Mouse (Mus musculus) monocyte, adult 5-6 weeks (primary cell): Measurements from ENCODE around the gene Klhl11. TPM values are rescaled to one million over a fixed set of nuclear protein-coding genes. Genes with fewer than 3 reads are reported as not detected.

Experiments used
- ATAC-seq: fragments of 153-309, 156-312 bp; replicated peaks from 2 replicates; pipeline ENCODE4 v1.8.0; 2017; ENCODE audit warnings: mild to moderate bottlenecking; ENCODE audit not compliant: low TSS enrichment, insufficient number of reproducible peaks, severe bottlenecking, poor library complexity, low FRiP score
- total RNA-seq: library from RNA; stranded (forward); fragments of 200-1000, 200-491, 200-594 nt; gene quantifications from 3 replicates; pipeline ENCODE4 v1.2.3, GENCODE M21; 2017

The Klhl11 gene
- total RNA-seq, 1 experiment from 2014 or later = 28.5 TPM

DNA sequence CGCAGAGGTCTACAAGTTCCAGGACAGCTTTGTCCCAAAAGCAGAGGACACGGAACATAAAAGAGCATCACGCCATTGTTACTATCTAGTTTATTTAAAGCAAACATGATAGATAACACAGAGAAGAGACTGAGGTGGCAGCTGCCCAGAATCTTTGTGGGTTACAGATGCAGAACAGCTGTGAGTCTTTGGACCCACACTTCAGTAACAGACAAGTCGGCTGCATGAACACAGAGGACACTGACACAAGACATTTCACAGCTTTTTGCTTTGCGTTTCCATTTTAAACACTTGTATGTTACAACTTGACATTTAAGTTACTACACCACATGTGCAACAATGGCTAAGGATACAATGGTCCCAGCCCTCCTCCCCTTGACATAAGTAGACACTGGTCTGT is 3.7 kb upstream of the Klhl11 start:
- no peak for ATAC-seq

DNA sequence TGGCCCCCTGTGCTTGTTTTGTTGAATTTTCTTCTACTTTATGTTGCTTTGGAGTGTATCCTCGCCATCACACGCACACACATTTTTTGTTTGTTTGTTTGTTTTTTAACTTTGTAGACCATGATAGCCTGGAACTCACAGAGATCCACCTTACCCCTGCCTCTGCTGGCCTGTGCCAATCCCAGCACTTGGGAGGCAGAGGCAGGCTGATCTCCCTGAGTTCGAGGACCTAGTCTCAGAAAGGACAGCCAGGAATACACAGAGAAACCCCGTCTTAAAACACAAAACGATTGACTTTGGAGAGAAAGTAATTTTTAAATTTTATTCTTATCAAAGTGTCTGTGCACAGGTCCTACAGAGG is 374 bp upstream of the Klhl11 start:
- 0 out of 2 replicates have a peak, but pooled peaks have one; percentile 2 for ATAC-seq

DNA sequence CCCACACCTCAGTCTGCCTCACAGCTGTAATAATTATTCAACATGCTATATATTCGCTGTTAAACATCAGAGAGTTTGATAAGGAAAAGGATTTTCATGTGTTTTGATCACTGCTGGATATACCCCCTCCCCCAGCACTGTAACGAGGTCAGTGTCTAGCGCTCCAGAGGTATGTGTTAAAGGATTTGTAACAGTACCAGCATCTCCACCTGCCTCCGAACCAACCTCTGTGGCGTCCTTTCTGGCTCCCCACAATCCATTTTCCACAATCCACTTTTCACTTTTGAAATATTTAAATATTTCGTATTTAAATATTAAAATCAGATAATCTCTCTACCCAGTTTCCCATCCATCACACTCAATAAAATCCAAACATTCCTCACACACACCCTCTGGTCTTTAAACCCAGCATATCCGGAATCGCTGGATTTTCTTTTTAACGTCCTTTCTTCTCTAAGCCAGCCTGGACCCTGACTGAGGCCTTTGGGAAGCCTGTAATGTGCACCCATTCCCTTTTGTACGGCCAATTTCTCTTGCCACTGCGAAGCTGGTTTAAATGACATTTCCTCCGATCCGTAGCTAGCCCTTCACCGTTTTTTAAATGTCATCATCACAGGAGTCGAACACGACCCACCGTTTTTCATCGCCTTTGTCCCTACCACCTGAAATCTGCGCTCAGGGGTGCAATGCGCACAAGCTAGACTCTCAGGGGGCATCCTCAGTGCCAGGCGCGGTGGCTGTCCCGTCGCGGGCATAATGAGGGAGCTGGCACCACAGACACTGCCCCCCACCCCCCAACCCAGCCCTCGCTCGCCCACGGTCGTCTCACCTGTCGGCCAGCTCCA is 967 bp downstream of the Klhl11 start:
- ATAC-seq = no peak

DNA sequence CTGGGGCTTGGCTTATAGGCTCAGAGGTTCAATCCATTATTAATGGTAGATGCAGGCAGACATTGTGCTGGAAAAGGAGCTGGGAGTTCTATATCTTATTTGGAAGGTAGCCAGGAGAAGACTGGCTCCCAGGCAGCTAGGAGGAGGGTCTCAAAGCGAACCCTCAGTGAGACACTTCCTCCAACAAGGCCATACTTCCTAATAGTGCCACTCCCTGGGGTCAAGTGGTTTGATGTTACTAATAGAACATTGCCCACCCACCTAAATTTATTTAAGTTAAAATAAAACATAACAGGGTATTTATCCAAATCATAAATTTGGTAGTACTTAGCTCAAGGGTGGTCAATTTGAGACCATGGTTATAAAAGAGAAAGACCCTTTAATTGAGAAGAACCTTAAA is 6.7 kb downstream of the Klhl11 start:
- no peak for ATAC-seq

DNA sequence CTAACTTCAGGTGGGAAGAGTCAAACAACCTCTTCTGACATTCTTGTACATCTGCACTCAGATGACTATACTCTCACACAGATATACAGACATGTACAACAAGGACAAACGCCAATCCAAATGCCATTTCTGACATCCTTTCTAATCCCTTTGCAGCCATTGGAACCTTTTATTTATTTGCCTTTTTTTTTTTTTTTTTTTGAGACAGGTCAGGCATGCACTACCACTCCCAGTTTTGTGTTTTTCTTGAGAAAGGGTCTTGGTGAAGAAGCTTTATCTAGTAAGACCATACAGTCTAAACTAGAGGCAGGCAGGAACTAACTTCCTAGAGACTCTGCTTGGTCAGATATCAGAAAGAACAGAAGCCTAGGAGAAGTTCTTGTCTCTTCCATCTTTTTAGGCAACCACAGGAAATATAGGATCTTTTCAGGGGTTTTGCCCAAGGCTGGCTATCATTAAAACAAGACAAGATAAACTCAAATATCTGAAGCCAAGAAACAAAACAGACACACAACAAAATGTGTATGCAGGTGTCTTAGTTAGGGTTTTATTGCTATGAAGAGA is 7.2 kb downstream of the Klhl11 start:
- no peak for ATAC-seq

DNA sequence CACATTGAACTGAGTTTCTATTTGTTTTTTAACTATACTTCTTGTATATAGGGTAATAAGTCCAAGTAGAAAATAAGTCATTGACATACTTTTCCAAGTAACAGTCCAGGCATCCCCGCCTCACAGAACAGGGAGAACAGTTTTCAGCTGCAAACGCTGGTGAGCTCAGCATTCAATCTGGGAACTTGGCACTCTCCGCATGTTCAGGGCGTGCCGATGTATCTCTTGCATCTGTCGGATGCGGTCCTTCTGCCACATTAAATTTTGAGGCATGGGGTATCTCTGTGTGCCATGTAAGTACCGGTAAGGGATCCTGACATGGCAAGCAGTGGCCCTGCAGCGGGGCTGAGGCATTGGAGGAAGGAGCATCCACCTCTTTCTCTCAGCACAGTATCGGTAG is 9.8 kb downstream of the Klhl11 start:
- no peak for ATAC-seq

DNA sequence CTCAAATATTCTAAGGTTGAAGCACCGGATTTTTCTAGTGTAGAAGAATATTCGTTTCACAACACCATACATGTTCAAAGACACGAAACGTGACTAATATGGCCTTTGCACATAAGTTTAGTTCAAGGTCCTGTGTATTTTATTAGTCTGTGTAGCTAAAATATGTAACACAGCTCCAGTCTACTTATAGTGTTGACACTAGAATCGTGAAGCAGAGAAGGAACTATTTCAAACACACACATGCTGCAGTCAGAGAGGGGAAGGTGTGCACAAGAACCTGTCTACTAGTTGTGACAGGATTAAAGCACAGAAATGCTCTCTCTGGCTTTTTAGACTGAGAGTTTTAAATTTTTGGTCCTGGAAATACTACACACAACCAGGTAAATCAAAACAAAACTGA is 14.8 kb downstream of the Klhl11 start:
- no peak for ATAC-seq

DNA sequence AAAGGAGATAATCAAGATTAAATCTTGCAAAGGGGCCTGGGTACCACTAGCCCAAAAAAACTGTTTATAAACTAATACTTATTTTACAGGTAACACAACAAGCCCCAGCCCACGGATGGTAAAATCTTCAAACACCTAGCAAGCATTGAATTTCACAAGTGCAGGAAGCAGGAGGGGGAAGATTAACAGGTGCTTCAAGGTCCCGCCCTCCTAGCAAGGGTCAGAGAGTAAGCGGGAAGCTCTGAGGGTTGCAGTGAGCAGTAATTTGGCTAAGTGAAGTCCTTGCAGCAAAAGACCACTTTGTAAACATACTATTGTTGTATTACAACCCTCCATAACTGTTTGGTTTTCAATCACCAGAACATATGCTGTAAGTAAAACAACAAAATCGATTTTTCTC is 15.3 kb downstream of the Klhl11 start:
- no peak for ATAC-seq

DNA sequence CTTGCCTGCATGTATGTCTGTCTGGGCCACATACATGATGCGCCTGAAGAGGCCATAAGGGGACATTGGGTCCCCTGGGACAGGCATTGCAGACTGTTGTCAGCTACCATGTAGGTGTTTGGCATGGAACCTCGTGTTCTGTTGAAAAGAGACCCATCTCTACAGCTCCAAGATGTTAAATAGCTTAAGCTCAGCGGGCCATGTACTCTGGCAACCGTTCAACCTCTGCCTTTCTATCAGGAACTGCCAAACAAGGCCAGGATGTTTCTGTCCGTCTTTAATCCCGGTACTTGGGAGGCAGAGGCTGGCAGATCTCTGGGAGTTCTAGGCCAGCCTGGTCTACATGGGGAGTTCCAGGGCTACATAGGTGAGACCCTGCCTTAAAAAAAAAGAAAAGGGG is 29.9 kb downstream of the Klhl11 start:
- ATAC-seq = no peak

DNA sequence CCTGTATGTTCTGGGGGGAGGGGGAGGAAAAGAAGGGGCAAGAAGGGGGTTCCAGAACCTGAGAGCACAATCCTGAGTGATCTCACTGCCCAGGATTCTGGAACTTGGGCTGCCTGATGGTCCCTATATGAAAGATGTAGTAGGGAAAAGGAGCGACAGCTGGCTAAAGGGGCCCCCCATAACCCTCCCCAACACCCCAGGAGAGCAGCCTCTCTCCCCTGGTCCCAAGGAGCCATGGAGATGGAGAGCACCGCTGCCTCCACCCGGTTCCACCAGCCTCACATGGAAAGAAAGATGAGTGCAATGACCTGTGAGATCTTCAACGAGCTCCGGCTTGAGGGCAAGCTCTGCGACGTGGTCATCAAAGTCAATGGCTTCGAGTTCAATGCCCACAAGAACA is 30.7 kb downstream of the Klhl11 start, which contains the start of the genes Nt5c3b and Klhl10:
Gene Nt5c3b (minus strand): TSS at position 12 of the 400 bp plus-strand sequence.
Gene Klhl10 (plus strand): TSS at position 121 of the 400 bp plus-strand sequence.
- ATAC-seq = no peak

DNA sequence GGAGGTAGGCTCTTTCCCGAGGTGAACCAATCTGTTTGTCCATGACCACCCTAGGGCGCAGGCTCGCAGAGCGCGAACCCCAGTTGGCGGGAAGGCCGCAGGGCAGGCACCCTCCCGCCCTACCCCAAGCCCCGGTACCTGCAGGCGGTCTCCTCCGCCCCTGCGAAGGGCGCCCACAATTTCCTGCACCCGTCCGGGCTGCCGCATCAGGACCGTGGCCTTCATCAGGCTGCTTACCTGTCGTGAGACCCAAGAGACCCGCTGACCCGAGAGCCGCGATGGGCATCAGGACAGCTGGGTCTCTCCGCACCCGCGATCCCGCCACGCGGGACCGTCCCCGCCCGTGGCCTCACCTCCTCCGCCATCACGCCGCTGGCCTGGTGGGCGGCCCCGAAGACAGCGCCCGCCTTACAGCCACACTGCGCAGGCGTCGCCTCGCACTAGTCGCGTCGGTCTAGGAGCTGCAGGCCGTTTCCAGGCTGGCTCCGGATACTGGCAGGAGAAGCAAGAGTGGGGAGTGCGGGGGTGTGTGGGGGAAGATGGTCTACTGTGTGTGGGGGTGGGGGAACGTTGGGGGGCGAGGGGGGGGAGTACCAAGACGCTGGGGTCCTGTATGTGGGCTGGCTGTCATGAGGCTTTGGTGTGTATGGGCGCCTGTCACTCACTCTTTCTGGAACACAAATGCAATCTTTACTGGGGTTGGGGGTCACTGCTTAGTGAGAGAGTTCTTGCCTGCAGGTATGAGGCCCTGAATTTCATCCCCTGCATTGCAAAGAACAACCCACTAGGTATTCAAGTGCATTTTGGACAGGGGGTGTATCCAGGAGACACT is 31.6 kb downstream of the Klhl11 start:
- peak; percentile 86 for ATAC-seq

DNA sequence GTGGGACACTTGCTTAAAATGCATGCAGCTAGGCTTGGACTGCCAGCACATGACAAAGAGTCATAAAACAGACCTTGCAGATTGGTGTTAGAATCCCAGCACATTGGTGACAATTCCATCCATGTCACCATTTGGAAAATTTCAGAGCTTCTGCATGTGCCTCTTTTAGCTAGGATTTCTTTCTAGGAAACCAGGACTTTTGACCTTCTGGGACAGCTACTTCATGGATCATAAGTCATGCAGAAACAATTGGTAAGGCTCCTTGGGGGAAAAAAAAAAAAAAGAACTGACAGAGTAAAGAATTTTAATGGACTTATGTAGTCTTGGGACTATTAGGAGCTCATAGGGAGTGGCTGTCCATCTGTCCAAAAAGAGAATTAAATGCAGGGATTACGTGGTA is 34.6 kb downstream of the Klhl11 start:
- no peak for ATAC-seq

DNA sequence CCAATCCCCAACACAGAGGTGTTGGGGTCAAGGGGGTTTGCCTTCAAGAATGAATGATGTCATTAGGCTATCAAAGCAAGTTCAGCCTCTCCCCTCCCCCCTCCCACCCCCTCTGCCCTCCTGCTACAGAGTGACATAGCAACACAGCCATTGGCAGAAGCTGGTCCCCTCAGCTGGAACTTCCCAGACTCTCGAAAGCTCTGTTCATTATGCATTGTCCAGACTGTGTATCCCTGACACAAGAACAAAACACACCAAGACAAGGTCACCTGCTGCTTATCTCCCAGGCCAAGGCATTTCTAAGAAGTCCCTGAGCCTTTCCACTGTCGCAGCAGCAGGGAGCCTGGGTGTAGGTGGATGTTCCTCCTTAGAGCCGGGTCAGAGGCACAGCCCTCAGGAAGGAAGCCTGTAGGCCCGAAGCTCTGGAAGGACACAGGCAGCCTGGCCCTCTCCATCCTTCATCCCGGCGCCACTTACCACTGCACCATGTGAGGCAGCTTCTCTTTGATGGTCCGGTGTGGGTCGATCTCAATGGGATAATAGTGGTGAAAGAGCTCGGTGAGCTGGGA is 36.8 kb downstream of the Klhl11 start:
- ATAC-seq = no peak

DNA sequence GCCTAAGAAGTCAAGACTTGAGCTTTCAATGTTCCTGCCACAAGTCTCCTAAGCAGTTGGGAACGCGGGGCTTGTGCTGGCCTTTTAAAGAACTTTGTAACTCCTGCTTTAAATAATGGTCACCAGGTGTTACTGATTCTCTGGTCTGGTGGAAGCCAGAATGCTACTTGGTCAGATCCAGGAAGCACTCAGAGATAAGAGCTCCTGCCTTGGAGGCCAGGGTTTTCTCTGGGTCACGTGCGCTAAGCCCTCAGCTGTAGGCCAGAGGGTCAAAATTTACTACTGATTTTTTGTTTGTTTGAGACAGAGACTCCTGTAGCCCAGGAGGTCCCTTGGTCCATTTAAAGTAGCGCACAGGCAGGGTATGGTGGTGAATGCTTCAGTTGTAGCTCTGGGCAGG is 40.5 kb downstream of the Klhl11 start:
- ATAC-seq = no peak

DNA sequence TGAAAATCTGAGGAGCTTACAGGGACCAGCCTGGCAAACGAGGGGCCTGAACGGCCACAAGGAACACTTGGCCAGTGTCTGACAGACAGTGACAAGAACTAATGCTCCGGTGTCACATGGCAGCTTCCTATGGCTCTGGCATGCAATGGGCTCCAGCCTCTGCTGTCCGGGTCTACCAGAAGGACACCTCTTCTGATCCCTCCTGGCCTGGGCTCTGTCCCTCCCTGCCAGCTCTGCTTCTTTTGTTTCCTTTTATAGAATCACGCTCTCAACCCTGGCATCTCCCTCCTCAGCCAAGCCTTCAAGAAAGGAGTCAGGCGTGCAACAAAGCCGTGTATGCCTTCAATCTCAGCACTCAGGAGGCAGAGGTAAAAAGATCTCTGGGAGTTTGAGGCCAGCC is 42.5 kb downstream of the Klhl11 start:
- no peak for ATAC-seq

DNA sequence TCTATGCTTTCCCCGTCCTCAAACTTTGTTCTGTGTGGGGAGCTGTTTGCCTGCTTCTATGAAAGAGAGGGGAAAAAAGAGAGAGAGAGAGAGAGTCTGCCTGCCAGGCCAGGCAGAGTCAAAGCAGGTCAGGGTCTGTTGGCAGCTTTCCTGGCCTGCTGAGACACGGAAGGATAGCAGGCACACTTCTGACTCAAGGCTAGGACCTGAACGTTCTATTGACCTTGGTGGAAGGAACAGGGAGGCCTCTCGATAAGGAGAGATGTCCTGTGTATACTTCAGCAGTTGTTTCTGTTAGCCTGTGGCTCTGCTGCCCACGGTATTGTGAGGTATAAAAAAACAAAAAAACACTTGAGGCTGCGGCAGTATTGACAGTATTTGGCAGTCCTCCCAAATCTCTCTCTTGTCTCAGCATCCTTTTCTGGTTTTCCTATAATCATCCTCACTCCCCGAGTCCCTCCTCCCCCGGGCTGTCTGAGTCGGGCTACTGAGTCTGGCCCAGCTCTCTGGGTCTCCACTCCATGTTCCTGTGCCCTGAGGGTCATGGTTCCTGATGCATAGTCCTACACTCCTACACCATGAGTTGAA is 43.8 kb downstream of the Klhl11 start:
- no peak for ATAC-seq

DNA sequence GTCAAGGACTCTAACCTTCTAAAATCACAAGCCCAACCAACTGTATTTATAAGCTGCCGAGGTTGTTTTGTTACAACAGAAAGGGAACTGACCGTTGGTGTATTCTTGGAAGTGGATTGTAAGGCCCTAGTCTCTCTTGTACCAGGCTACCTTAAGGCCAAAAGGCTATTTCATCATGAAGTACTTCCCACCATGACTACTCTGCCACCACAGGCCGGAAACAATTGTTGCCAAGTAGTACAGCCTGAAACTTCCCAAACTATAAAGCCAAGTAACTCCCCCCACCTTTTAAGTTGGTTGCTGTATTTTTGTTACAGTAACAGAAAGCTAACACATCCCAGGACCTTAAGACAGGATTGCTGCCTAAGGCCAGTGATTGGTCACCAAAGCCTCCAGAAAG is 45.7 kb downstream of the Klhl11 start:
- no peak for ATAC-seq

DNA sequence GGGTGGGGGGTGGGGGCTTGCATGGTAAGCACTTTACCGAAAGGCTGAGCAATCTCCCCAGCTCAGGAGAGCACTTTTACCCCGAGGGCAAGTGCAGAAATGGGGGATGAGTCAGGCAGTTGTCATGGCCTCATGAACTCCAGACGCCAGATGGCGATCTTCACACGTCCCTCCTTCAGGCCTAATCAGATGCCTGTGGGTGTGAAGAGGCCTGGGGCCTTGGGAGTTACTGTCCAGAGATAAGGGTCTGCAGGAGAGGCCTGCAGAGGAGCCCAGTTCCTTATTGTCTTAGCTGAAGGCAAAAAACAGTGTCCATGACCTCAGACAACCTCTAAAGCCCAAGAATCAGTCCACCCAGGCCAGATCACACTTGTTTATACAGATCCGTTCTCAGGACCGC is 46.7 kb downstream of the Klhl11 start:
- ATAC-seq = no peak; the same call in 1 of the 2 replicates

DNA sequence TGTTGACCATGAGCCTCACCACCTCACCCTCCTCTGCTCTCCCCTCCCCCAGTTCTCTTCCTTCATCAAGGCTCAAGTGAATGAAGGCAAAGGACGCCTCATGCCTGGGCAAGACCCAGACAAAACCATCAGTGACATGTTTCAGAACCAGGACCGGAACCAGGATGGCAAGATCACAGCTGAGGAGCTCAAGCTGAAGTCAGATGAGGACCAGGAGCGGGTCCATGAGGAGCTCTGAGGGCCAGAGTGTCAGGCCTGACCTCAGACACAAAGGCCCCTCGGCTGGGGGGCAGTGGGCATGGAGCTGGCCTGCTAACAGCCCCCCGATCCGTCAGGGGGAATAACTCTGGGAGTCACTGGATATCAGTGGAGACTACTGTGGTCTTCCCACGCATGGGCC is 48.7 kb downstream of the Klhl11 start:
- no peak for ATAC-seq
